Mouse (Mus musculus): Measurements from ENCODE around the gene Apoh.

Apoh gene

DNA sequence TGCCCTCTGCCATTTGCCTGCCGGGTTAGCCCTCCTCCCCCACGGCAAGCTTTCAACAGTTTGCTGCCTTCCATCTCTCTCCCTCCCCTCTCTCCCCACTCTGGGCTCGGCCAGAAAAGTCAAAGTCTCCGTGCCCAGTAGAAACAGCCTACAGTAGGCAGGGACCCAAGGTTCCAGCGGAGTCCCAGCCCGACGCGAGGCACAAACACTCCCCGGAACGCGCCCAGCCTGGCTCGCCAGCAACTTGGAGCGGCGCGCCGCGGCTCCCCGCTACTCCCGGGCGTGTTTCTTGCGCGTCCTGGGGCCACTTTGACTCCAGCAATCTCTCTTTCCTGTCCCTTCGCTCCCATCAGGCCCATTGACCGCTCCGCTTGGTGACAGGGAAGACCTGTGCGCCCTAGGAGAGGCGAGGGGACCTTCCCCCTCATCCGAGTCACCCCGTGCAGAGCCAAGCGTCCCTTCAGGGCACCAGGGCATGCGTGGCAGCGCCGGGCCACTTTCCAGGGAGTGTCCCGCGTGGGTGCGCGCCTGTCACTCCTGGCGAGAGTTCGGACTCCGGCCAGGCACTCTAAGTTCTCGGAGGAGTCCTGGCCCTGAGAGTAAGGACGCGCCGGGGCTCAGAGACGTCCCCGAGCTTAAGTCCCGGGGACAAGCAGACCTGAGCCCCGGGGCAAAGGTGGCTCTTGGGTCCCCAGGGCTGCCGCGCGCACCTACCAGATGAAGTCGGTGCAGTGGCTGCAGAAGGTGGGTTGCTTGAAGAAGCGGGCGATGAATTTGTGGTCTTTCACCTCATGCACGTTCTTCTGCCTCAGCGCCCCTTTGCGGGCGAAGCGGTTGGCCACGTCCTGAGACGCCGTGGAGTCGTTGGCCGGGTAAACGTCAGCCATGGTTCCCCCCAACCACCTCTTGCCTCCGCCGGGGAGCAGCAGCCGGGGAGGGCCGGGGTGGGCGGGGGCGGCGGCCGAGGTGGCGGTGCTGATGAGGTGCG, at the start of gene Apoh:
Gene Apoh (plus strand): TSS at position 574 of the 988 bp plus-strand sequence.
- peak; percentile 70 for DNase-seq

DNA sequence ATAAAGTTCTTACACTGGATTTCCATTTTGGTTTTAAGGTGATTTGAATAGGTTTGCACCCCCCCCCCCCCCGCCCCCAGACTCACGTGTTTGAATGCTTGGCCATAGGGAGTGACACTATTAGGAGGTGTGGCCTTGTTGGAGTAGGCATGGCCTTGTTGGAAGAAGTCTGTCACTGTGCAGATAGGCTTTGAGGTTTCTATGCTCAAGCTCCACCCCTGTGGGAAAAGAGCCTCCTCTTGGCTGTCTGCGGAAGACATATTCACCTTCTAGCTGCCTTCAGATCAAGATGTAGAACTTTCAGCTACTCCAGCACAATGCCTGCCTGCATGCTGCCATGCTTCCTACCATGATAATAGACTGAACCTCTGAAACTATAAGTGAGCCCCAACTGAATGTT, 49.3 kb upstream of the Apoh start:
- DNase-seq, result no peak

DNA sequence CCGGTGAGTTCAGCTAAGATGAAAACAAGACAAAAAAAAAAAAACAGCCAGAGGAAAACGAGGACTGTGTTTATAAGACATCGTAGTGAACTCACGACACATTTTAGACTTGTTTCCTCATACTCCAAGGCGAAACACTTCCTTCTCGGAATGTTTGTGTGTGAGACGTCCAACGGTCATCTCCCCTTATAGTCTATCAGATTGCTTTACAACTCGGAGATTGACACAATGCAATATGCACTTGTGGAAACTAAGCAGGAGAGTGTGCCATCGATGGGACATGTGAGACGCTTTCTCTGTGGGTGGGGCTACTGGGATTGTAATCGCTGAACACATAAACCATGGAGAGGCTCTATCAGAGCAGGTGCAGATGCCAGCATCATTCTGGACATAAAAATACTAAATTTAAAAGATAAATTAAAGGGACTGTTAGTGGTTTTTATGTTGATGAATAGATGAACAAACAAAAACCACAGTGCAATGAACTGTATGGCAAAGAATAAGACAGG, 48.8 kb upstream of the Apoh start:
- no peak for DNase-seq

DNA sequence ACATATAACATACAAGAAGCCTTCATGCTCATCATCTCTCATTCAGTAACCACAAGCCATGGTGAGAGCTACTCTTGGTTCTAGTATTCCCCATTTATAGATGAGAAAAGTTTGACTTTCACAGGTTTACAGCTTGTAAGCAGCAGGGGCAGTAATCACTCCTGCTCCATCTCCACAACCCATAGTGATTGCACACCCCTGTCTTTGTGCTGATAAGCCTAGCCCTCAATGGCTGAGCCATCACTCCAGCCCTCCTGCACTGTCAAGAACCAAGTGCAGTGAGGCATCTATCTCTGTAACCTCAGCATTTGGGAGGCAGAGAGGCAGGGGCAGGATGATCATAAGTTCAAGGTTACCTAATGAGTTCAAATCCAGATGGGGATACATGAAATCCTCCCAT, 47.8 kb upstream of the Apoh start:
- DNase-seq, result no peak

DNA sequence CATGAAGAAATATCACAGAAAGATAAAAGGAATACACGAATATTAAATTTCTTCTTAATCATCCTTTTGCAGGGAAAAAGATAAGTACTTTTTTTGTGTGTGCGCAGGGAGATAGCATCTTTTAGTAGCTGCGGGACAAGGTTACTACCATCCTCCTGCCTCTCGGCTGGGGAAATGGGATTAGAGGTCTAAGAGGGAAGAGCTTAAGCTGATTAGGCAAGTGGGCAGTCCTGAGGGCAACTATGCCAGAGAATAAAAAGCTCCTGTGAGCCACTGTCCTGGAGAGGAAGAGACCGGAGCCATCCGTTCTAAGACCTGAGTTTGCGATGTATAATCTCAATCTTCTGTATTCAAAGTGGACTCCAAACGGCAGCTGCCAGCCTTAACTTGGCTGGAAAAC, 45.2 kb upstream of the Apoh start:
- DNase-seq, result no peak

DNA sequence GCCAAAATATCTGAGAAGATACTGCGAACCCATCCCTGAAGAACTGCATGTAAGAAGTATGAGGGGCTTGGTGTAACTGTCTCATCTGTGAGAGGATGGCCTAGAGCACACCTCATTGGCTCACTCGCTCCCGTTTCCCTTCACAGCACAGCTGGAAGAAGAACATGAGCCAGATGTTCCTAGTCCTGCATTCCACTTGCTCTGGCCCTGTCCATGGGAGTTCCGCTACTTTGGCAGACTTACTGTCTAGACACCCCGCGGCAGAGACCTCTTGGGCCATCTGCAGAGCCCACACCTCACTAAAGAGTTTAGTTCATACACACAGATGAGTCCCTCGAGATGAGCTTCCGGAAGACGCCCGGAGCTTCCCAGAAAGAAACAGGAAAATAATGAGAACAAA, 43.2 kb upstream of the Apoh start:
- no peak for DNase-seq

DNA sequence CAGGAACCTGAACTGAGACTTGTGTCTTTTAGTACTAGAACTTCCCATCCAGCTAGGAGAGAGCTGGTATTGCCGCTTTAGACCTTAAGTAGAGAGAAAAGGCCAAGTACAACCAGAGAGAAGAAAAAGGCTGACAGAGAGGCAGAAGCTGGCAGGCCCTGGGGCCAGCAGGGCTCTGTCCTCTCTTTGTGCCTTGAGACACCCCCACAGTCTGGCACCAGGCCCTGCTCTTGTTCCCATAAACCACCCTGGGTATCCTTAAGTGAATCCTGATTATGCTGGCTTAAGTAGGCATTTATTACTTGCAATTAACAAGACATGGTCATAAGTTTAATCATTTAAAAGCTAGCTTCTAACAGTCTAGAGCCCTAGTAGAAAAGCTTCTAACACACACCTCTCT, 42.7 kb upstream of the Apoh start:
- DNase-seq, result no peak

DNA sequence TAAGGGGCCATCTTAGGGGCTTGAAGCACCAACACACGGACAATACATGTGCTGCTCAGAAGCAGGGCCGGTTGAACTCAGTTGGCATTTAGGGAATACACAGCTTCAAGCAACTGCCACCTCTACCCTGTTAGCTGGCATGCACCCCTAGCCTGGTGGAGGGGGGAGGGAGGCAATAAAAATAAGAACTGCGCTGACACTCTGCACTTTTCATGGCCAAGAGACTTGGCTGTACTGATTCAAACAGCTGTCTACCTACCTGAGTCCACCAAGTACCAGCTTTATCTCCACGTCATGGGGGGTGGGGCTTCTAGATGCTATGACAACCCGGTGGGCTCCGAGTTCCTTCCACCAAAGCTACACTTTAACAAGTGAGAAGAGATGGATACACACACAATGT, 42.1 kb upstream of the Apoh start:
- no peak for DNase-seq

DNA sequence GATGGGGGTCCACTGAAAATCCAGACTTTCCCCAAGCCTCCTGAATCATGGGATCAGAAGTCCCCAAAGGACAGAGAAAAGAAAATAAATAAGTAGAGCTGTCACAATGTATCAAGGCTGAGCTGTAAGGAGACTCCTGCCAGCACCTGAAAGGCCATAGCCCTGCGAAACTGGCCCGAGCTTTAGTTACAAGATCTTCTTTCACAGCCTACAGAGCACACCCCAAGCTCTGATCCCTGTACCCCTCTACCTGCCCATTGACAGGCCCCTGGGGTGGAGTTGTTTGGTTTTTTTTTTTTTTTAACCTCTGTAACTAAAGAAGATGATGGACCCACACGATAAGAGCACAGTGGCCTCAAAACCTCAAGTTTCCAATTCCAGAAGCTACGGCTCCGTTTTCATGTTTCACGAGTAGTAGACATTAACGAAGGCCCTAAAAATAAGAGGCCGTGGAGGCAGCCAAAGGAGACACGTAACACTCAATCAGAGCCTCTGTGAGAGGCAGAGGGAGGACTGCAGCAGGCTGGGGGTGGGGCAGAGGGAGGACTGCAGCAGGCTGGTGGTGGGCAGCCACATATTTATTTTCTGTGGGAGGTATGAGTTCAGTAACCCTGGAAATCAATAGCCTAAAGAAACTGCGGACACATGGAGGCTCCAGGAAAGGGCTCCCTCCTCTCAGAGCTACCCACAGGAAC, 41.2 kb upstream of the Apoh start:
- no peak for DNase-seq

DNA sequence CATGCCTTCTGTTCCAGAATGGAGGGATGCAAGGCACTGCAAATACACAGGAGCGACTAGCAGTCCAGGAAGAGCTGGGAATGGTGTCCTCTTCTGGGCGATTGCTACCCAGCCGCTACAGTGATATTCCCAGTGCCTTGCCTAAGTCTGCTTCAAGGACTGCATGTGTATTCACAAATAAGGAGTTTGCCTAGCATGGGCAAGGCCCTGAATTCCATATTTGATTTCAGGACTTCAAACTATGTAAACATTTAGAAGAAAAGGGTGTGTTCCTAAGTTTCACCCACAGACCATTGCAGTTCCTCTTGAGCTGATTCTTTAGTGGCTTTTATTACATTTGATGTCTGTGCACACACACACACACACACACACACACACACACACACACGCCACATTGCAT, 39.4 kb upstream of the Apoh start:
- no peak for DNase-seq

DNA sequence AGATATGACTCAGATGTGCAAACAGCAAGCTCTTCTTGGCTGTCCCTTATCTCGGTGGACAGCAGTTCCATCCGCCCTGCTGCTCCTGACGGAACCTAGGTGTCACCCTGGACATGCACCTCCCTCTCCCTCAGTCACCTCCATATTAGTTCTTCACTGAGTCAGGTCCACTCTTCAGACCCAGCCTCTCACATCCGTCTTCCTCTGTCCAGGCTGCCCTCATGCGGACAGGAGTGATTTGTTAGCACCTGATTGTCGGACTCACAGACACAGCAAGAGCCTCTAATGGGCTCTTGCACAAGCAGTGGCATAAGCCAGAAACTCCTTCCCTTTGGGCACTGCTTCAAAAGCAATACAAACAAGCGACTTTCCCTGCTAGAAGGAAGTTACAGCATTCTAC, 35.9 kb upstream of the Apoh start:
- no peak for DNase-seq

DNA sequence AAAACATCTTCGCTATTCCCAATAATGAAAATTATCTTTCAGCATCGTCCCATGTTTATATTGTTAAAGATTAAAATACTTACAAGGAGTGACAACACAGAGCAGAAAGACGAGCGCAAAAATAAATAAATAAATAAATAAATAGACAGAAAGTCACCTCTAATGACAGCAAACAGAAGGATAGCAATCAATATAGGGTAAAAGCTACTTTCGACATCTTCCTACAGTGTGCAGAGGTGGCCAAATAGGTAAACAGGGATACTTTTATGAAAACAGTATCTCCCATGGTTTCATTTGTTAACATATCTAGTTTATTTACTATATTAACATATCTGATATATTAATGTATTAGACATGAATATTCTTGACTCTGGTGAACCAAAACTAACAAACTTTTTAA, 34.9 kb upstream of the Apoh start:
- DNase-seq, result no peak

DNA sequence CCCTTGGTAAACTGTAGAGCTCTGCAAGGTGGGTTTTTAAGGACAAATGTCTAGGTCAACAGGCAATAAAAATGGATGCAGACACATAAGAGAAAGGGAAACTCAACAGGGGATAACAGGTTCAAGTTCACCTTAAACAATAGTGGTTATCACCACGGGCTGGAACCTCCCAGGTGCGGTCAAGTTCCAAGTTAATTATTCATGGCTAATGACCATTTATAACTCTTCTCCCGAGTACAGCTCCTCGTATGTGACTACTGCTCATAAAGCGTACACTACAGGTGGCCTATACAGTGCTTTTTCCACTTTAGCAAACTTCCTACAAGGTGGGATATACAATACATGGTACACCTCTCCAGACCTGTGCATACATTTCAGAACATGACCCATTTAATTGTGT, 33.4 kb upstream of the Apoh start:
- no peak for DNase-seq

DNA sequence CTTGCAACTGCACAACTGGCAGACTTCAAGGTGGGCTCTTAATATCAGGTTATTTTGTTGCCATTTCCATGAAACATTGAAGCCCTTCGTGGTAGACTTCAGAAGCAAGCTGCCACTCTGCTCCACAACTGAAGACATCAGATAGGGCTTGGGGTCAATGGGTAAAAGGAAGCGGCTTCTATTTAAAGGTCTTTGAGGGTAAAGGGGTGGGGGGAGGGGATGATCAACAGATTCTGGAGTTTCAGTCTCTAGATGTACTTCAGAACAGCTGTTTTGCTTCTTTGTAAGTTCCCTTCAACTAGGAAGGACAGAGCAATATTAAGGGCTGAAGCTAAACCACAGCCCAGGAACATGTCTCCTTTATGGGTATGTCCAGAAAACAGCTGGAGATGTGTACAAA, 31.2 kb upstream of the Apoh start:
- no peak for DNase-seq

DNA sequence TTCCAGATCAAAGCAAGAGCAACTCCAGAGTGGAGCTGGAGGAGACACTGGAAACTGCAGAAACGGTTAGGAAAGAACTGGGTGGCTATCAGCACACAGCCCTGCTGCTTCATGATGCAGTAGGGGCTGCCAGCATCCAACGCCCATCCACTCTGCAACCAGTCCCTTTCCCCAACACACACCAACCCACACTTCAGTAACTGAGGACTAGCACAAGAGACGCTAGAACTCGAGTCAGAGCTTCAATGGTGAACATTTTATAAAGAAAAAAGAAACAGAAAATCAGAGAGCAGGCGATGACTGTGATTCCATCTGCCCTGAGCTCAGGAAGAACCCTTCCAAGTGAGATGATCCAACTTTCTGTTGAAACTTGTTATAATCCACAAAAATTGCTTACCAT, 30.6 kb upstream of the Apoh start:
- no peak for DNase-seq

DNA sequence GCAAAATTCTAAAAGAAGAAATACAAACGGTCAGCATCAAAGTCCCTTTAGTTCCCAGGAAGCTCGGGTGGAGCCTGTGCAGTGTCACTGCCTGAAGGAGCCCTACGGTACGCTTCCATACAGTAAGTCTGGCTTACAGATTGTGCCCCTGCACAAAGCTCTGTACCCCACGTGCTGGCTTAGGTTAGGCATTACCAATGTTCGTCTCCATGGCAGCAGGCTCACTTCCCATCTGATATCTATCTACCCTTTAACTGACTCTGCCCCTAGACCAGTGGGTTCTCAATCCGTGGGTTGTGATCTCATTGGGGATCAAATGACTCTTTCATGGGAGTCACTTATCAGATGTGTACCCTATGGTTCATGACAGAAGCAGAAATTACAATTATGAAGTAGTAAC, 27.4 kb upstream of the Apoh start:
- DNase-seq, result no peak

DNA sequence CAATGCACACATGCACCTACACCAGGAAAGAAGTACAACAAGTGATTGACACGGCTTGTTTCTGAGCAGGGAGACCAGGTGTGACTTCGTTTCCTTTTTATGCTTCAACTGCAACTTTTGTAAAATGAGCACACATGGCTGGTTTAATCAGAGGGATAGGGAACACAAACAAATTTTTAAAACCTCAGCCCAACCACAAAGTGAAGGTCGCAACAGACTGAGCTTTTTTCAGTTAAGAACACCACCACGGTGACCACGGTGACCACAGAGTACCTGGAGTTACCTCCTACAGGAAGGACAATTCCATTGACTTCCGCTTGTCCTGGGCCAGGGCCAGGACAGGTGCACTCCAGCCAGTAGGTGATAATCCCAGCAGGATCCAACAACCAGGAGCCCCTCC, 25.3 kb upstream of the Apoh start:
- no peak for DNase-seq

DNA sequence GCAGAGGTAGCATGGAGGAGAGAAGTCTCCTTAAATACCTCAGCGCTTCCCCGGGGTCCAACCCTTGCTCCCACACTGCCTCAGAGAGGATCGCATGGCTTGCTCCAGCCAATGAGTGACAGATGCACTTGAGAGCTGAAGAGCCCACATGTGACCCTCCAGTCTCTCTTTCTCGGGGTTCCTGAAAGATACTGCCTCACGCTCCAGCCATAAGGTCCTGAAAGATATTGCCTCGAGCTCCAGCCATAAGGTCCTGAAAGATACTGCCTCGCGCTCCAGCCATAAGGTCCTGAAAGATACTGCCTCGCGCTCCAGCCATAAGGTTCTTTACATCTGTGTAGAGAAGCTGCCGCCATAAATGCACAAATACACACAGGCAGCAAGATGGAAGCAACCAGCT, 24.0 kb upstream of the Apoh start:
- no peak for DNase-seq

DNA sequence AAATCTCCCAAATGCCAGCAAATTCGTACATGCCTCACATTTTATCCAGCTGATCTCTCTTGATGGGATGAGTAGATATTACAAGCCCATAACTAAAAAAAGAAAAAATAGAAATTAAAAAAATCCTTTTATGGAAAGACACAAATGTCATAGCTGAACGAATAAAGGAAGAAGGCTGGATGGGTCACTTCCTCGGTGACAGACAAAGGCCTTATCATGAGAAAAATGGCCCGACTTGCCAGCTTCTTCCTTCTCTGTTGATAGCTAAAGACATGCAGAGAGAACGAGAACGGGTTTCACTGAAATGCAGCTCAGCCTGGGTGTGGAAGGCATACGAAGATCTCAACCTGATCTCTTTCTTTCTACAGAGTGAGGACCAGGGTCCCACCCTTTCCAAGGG, 22.6 kb upstream of the Apoh start:
- DNase-seq, result no peak

DNA sequence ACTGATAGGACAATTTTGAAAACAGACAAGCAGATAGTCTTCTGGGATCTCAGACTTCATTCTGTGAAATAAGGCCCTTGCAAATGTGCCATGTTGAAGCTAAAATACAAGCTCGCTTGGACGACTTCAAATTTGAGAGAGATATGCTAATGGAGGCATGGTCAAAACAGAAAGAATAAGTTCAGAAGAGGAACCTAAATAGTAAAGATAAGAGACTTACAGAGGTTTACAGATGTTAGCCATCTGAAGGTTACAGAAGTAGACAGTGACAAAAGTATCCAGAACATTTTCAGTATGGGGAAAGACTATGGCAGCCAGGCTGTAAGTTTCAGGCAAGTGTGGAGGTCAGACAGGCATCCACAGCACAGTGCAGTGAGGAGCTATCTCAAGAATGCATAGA, 21.0 kb upstream of the Apoh start:
- DNase-seq, result no peak

DNA sequence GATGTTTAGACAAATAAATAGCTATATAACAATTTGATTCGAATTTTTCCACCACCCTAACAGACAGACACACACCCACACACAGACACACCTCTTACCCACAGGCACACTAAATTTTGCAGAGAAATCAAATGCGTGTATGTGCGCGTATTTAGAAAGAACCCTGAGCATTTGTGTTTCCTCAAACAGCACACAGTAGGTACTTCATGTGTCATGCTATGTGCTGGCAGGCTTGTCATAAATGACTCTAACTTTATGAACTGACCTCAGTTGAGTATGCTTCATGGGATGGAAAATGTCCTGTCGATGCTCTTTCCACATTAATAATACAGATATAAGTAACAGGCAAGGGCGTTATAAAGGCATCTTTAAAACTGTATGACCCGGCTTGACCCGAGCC, 17.2 kb upstream of the Apoh start:
- DNase-seq, result no peak

DNA sequence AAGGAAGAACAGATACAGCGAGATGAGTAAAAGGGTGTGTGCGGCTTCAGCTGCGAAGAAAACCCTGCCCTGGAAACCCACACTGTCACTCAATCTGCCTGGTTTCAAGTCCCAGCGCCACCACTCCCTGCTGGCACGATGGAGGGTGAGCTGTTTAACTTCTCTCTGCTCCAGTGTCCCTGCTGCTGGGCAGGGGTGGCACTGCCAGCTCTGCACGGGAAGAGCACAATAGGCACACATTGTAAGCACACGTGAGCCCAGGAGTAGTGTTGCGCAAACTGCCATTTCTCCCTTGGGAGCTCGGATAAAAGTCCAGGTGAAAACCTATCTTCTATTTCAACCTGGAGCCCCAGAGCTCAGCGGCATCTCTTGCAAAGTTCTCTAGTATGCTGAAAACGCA, 12.3 kb upstream of the Apoh start:
- no peak for DNase-seq

DNA sequence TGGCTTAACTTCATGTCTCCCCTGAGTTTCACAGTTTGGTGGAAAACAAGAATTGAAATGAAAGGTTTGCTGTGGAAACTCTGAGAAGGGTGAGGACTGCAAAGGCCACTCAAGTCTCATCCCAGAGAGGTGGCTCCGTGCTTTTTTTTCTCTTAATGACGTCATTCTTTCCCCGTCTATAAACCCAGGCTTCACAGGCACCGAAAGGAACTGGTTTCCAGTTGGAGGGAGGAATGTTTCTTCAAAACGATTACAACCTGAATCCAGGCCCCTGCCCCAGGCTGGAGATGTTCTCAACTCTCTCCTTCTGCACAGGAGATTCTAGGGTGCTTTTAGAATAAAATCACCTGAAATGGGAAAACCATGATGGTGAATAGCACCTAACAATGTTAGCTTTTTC, 10.1 kb upstream of the Apoh start:
- no peak for DNase-seq
